Mouse (Mus musculus) cerebellum, adult 8-10 months (tissue): ENCODE measurements around the gene Rhoh.

Source experiments
- DNase-seq: peaks from one replicate; pipeline ENCODE4 v3.0.0; 2022

Gene Rhoh

GRCm38 (mm10) chr5:65861154-65861944, at the start of gene Rhoh:
TSS of gene Rhoh (plus strand) at chr5:65861213.
- no peak for DNase-seq

DNA sequence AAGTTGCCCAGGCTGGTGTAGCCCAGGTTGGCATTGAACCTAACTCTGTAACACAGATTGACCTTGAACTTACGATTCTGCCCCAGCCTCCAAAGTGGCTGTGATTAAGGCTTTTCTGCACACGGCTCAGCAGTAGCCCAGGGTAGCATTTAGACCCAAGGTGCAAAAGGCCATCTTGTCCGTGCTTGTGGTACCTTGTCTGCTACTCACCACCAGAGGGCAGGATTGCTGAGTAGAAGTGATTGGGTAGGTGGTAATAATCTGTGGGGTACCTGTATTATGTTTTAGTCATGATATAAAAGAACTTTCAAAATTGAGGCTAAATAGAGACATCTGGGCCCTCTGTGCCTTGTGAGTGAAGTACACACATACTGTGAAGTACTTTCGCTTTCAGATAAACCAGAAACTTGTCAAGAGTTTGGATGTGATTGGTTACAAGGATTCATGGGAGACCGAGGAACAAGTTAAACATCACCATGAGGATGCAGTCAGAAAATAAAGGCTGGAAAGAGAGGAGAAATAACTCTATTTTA, 37.3 kb upstream of the Rhoh start:
- no peak for DNase-seq

GRCm38 (mm10) chr5:65826476-65826875, 34.5 kb upstream of the Rhoh start:
- DNase-seq: no peak

- DNase-seq: no peak
These were observed 33.9 kb upstream of the Rhoh start for GRCm38 (mm10) chr5:65827102-65827501.

- no peak for DNase-seq
These were observed 32.8 kb upstream of the Rhoh start for GRCm38 (mm10) chr5:65828261-65828660.

GRCm38 (mm10) chr5:65829059-65829458, 32.0 kb upstream of the Rhoh start:
- DNase-seq: no peak

DNA sequence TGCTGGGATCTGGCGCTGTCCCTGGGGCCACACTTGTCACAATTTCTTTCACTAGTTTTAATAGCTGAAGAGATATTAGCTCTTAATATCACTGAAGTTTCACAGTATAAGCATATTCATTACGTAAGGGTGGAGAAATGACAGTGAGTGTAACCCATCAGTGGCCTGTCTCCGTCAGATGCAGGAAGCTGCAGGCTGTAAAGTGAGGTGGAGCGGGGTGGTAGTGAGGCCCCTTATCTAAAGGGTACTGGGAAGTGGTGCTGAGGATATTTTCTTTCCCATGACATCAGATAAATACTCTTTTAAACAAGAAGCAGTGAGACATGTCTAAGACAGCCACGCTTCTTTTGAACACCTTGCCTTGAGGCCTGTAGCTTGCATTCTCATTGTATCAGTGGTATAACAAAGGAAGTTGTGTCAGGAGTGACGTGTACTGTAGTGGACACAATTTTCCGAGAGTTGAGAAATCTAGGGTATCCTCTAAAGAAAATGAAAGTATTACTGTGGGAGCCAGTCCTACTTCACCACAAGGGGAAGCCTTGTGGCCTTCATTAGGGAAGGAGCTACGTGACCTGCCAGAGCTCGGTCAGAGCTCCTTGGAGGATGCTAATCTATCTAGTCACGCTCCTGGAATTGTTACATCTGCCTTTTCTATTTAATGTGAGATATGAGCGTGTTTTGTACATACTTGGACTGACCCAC, 28.9 kb upstream of the Rhoh start:
- no peak for DNase-seq

DNA sequence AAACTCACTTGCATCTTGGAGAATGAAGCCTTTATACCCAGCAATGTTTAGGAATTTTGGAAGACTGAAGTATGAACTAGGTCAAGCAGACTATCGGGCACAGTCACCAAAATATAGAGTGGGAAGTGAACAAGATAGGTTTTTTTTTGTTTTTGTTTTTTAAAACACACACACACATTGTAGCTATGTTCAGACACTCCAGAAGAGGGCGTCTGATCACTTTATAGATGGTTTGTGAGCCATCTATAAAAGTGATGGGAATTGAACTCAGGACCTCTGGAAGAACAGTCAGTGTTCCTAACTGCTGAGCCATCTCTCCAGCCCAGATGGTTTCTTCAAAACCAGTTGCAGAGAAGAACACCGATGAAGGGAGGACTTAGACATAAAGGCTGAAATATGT, 27.9 kb upstream of the Rhoh start:
- DNase-seq: no peak

GRCm38 (mm10) chr5:65833766-65834498, 27.1 kb upstream of the Rhoh start:
- DNase-seq: no peak

DNA sequence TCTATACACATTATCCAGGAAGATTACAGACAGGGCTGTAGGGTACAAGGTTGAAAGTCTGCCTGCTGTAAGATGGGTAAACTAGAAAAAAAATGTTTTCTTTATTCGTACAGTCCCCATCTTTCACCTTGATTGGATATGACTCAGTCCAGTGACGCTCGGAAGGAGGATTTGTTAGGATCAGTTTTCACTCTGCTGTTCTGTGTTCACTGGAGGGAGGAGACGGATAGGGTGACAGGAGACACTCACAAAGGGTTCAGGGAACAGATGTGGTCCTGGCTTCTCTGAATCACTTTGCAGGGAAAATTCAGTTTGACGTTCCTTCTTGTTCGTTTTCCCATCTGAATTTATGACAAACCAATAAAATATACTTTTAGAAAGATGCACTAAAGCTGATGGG, 23.0 kb upstream of the Rhoh start:
- DNase-seq: no peak

DNA sequence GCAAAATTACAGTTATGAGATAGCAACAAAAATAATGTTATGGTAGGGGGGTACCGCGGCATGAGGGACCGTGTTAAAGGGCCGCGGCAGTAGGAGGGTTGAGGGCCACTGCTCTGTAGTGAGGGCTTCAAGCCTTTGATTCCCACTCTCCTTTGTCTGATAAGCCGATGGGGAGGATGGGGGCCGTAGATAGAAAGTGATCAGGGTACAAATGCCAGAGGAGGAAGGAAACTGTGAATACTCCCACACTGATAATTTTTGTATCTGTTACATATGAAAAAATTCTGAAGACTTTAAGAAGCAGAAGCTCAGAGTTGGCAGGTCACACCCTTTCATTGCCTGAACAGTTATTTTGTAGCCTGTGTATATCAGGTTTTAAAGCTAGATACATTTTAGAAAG, 18.1 kb upstream of the Rhoh start:
- no peak for DNase-seq

GRCm38 (mm10) chr5:65846534-65846933, 14.5 kb upstream of the Rhoh start:
- DNase-seq: no peak

DNA sequence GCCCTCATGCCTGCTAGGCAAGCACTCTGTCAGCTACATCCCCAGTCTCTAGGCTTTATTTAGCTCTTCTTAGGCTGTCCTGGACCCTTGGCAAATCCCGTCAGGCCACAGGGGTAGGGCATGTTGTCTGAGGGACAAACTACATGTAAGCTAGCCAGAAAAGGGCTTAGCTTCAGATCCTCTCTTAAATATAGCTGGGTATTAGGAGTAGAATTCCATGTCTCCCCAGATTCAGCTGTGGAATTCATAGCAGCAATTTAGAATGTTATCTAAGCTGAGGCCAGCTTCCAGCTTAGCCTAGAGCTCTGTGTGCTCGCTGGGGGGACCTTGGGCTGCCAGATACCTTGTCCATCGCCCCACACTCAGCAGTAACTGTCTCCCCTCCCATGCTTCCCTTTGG, 14.1 kb upstream of the Rhoh start:
- DNase-seq: no peak

DNA sequence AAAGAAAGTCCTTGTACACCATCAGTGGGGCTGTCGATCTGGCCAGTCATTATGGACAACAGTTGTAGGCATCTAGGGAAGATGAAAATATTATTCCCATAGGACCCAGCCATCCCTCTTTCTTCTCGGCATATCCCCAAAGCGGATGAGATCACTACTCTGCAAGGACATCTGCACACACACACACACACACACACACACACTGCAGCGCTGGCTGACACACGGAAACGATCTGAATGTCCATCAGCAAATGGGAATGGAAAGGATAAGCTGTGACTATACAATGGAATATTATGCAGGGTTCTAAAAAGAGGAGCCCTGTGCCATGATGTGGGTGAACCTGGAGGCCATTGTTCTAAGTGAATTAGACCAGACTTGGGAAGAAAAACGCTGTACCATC, 13.4 kb upstream of the Rhoh start:
- no peak for DNase-seq

DNA sequence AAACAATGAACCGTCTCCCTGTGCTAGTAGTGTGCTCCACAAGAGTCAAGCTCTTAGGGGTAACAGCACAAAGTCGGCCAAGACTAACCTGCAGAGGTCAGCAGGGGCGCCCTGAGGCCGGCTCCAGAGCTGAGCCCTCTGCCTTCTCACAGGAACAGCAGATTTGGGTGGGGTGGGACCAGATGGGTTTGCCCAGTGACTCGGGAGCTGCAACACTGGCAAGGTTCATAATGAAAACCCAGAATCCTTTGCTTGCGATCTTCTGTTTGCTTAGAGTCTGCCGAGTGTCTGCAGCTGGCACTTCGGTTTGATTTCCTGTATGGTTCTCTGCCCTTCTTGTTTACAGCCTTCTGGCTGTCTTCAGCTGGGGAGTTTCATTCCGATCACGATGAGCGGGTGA, 10.2 kb upstream of the Rhoh start:
- no peak for DNase-seq

DNA sequence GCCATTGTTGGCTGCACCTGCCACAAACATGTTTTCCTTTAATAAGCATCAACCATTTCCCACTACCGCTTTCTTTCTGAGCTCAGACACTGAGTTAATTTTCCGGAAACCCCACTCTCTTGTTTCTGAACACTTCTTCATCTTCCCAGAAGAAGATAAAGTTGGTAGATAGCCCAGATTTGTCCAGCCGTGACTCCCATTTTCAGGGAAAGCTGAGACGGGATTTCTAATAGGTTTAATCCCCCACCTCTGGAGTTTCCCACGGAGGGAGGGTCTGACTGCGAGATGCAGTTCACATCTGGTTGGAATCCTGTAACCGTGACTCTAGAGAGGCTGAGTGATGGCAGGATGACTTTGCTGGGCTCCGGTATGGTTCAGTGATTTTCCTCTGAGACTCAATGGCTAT, 6.2 kb upstream of the Rhoh start:
- DNase-seq: no peak

DNA sequence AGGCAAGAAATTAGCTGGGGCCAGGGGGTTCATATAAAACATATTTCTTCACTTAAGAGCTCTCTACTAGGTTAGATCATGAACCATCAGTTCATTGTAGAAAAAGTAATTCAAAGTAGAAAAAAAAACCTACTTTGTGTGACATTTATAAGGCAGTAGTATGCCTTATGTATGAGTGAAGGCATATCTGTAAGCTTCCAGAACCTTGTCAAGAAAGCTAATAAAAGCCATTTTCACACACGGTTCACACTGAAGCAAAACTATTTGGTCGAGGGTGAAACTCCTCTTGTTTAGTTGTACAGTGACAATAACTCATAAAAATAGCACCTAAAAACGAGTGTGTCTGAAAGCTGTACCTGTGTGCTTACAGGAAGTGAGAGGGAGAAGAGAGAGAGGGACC, 5.4 kb upstream of the Rhoh start:
- DNase-seq: no peak

DNA sequence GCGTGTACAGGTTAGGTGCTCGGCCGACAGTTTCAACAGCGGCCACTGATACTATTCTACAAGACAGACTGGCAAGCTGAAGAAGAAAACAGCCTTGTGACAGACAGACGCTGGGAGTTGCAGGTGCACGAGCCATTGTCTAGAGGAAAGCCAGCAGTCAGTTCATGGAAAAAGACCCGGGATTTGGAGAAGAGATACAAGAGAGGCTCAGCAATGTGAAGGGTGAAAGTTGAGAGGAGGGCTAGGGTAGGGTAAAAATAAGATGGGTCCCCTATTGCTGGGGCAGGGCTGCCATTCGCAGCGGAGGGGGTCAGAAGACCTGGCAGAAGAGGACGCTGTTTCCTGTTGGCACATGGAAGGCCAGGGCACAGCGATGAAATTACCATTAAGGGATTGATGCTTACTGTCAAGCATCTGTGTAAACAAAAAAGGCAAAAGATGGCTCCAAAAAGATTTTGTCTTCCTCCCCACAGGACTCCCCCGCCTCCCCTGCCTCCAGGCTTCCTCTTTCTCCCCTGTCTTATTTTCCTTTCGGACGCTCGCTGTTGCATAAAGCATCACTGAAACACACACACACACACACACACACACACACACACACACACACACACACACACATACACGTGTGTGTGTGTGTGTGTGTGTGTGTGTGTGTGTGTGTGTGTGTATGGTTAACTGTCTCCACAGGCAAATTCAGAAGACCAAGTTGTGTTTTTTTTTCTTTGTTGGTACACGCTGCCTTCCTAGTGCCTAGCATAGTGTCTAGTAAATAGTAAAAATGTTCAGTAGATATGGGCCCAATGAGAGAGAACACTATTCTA, 4.2 kb upstream of the Rhoh start:
- DNase-seq: no peak

- no peak for DNase-seq
These were observed 3.1 kb upstream of the Rhoh start for GRCm38 (mm10) chr5:65857935-65858334.

- no peak for DNase-seq
These were observed 2.7 kb upstream of the Rhoh start for GRCm38 (mm10) chr5:65858355-65858754.

DNA sequence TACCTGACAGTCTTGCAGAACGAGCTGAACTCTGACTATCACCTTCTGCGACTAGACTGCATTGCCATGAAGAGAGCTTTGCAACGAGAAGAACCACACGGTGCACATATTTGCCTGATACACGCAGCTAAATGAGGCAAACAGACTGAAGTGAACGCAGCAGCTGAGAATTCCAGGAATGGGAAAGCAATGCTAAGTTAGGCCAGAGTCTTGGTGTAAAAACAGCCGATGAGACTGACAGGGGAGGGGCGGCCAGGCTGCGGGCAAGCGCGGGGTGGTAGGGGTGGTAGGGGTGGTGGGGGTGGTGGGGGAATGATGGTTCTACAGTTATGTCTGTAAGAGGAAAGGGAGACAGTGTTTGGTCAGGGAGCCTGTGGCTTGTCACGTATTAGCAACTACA, 2.1 kb upstream of the Rhoh start:
- no peak for DNase-seq

DNA sequence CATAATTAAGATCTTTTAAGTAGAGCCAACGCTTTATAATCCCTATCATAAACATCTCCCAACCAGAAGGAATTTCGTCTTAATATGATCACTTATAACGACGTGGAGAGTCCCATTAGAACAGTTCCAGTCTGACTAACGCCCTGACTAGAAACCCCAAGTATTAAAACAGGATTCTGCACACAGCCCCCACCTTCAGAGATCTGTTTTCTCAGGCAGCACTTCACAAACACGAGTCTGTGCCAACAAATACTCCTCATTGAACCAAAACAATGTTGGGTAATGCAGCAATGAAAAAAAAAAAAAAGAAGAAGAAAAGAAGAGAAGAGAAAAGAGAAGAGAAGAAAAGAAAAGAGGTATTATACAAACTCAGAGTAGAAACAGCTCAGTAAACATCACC, 1.6 kb upstream of the Rhoh start:
- no peak for DNase-seq
